Mouse (Mus musculus): ENCODE measurements at regions not wholly inside any gene's neighbourhood (a gene's known extent, or its start where the extent isn't known, plus 50 kb on each side); places are given as distances from the start of the nearest gene placed in this dataset.

- no peak for TF ChIP-seq FLI1 (IDR thresholded peaks at IDR 0.05; ENCODE audit: low read length)
- no peak for TF ChIP-seq GATA1 (IDR thresholded peaks at IDR 0.05; ENCODE audit: borderline replicate concordance, low read length)
Observed at GRCm38 (mm10) chrX:53974732-53975544, 177.4 kb upstream of the Xlr start.
